Mouse (Mus musculus) left cerebral cortex, postnatal 14 days (tissue): ENCODE results near the gene Rap1gds1. TPM values are rescaled to one million over a fixed set of nuclear protein-coding genes. Genes with fewer than 3 reads are reported as not detected.
A peak's percentile ranks its signal among the peaks of the same experiment; 100 is the strongest.

Experiments
- DNase-seq, 2 experiments: peaks; one replicate each; pipeline ENCODE4 v3.0.0; 2021 to 2022; ENCODE audit warnings: low spot score in 2 of 2, mixed read lengths in 1 of 2
- intact Hi-C: fragments of 180-260 bp; cut with DNase I; formaldehyde crosslinking; loops from one replicate; pipeline ENCODE4 v1.15.1; 2025
- total RNA-seq, 2 experiments: library from RNA; stranded (reverse); gene quantifications; 2 replicates each; pipeline ENCODE4 v1.2.3; 2021

The Rap1gds1 gene
- total RNA-seq, 2 experiments from 2014 or later = 292 to 301 TPM

GRCm38 (mm10) chr3:138982249-138982648 is 92.8 kb downstream of the Rap1gds1 start:
- intact Hi-C loops = no loop called here
- DNase-seq = no peak

DNA sequence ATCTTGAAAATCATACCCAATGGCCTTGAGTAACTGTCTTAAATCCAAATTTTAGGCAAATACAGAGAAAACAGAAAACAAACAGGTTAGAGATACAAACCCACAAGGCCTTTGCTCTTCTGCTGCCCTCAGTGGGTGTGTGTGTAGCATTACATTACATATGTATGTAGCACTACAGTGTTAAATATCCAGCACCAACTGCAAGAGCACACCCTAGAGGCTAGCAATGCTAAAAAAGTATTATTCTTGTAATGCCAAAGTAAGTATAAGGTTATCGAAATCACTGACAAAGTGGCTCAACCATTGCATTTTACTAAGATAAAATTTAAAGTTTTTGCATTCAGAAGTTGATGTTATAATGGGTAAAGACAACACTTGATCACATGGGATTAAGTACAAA is 97.6 kb downstream of the Rap1gds1 start:
- intact Hi-C loops = no loop called here
- DNase-seq = no peak

GRCm38 (mm10) chr3:138967627-138968026 is 107.4 kb downstream of the Rap1gds1 start:
- intact Hi-C loops = loop anchor here (10.0 kb wide), 1 partner anchor 107 kb away; the partner anchor contains the start of gene Rap1gds1
- DNase-seq = no peak

GRCm38 (mm10) chr3:138958527-138958926 is 116.5 kb downstream of the Rap1gds1 start:
- no peak for DNase-seq
- intact Hi-C loops = no loop called here

- DNase-seq = no peak
- intact Hi-C loops = no loop called here
Measured at GRCm38 (mm10) chr3:138955220-138955619, 119.8 kb downstream of the Rap1gds1 start.

- peak; percentile 51 to 53 for DNase-seq
- intact Hi-C loops = no loop called here
Measured at GRCm38 (mm10) chr3:138949081-138949480, 125.9 kb downstream of the Rap1gds1 start.

GRCm38 (mm10) chr3:138945516-138945915 is 129.5 kb downstream of the Rap1gds1 start:
- DNase-seq = no peak
- intact Hi-C loops = no loop called here

DNA sequence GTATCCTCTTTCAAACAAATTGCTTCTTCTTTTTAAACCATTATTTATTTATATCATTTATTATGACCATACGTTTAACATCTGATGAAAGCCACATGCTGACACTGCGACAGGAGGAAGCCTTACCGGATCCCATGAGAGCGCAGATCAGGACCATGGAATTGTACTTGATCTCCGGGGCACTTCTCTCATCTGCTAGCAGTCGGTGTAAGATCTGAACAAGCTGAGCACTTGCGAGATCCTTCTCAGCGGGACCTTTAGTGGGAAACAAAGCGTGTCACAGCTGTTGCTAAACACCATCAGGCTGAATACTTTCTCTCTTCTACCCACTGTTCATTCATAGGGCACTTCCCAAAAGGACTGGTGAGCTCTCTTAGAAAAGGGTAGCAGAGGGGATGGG is 133.4 kb downstream of the Rap1gds1 start:
- intact Hi-C loops = no loop called here
- no peak for DNase-seq

DNA sequence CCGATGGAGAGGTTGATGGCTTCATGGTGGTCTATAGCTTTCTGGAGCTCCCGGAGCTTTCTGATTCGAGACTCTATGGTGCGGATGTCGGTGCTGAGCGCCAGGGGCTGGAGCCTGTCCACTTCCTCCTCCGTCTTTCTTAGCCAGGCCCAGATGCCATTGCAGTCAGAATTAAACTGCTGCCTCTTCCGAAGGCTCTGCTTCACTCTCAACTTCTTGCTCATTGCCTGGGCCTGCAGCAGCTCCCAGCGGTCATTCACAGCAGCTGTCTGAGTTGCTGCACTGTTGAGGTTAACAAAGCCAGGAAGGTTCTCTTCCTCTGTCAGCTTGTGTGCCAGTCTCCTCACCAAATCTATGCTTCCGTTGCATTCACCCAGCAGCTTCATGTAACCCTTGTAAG is 137.8 kb downstream of the Rap1gds1 start:
- DNase-seq = no peak
- intact Hi-C loops = no loop called here

GRCm38 (mm10) chr3:138936780-138937179 is 138.2 kb downstream of the Rap1gds1 start:
- intact Hi-C loops = no loop called here
- no peak for DNase-seq

- intact Hi-C loops = no loop called here
- no peak for DNase-seq
Measured at GRCm38 (mm10) chr3:138927437-138927836, 147.6 kb downstream of the Rap1gds1 start.

DNA sequence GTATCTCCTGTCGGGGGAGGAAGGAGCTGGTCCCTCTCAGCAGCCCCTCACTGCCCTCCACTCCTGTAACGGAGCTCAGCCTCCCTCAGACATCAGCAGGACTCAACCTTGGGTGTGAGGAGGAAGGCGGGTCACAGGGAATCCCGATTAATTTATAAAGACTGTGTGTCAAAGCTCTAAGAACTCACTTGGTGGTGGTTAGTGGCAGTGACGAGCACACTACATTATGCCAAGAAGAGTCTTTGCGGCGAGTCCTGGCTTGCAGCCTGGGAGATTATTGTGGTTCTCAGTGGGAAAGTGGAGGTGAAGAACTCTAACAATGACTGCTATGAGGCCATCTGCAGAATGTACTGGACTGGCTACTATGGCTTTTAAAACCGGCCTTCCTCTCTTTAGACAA is 148.8 kb downstream of the Rap1gds1 start:
- intact Hi-C loops = no loop called here
- DNase-seq = no peak

GRCm38 (mm10) chr3:138918241-138918640 is 156.8 kb downstream of the Rap1gds1 start:
- intact Hi-C loops = no loop called here

DNA sequence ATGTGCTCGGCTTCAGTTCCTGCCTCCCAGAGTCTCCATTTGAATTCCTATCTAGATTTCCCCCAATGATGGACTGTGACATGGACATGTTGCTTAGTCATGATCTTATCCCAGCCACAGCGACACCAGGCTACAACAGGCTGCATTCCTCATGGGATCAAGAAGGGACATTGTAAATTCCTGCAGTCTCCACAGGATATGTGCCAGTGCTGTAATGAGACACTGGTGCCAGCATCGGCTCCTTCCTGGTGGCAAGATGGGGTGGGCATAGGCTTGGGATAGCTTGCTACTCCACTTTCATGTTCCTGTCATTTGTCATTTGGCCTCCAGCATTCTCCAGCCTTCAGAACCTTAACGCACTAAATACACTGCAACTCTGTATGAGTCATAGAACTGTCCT is 158.0 kb downstream of the Rap1gds1 start:
- no peak for DNase-seq
- intact Hi-C loops = no loop called here

More at GRCm38 (mm10) chr3:138918241-138918640, 156.8 kb downstream of the Rap1gds1 start:
- no peak for DNase-seq

- no peak for DNase-seq
- intact Hi-C loops = no loop called here
Measured at GRCm38 (mm10) chr3:138916591-138916990, 158.4 kb downstream of the Rap1gds1 start.

GRCm38 (mm10) chr3:138914626-138915288 is 160.2 kb downstream of the Rap1gds1 start:
- no peak for DNase-seq
- intact Hi-C loops = no loop called here

DNA sequence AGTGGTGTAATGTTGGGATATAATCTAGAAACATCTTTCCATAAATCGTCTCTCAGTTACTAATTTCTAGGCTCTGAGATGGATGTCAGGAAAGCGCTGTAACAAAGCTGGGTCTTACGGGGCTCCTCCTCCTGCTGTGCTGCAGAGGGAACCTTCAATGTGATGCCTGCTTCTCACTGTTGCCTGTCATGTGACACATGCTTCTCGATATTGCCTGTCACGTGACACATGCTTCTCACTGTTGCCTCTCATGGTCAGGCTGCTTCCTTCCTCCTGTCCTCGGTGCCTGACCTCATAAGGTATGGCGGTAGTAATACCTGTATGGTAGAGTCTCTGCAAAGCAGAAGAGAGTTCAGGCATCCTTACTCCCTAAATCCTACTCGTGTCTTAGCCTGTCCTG is 162.5 kb downstream of the Rap1gds1 start:
- intact Hi-C loops = no loop called here
- DNase-seq = no peak

GRCm38 (mm10) chr3:138909313-138909712 is 165.7 kb downstream of the Rap1gds1 start:
- no peak for DNase-seq
- intact Hi-C loops = loop anchor here (5.0 to 10.0 kb wide), 6 partner anchors 167 to 445 kb away; partner anchors contain the start of genes Eif4e and Tspan5

- DNase-seq = peak; percentile 58 to 72
- intact Hi-C loops = loop anchor here (5.0 to 10.0 kb wide), 6 partner anchors 164 to 441 kb away; partner anchors contain the start of genes Eif4e and Tspan5
Measured at GRCm38 (mm10) chr3:138906112-138906880, 168.7 kb downstream of the Rap1gds1 start.

GRCm38 (mm10) chr3:138905678-138906077 is 169.3 kb downstream of the Rap1gds1 start:
- DNase-seq = no peak
- intact Hi-C loops = loop anchor here (5.0 to 10.0 kb wide), 6 partner anchors 163 to 441 kb away; partner anchors contain the start of genes Eif4e and Tspan5
